Mouse (Mus musculus) bone marrow macrophage, adult 2 months (primary cell): Measurements from ENCODE around the gene Rabgap1. TPM values are rescaled to one million over a fixed set of nuclear protein-coding genes. Genes with fewer than 3 reads are reported as not detected.

Experiments used
- H3K27ac ChIP-seq: 2 replicates; pipeline ENCODE4 v1.5.1; 2012; ENCODE audit warnings: low read depth, low read length; ENCODE audit not compliant: insufficient read depth
- H3K4me1 ChIP-seq: 2 replicates; pipeline ENCODE4 v1.6.1; 2012; ENCODE audit warnings: low read length; ENCODE audit not compliant: control insufficient read depth, insufficient read depth
- H3K4me3 ChIP-seq: 2 replicates; pipeline ENCODE4 v1.5.1; 2012; ENCODE audit warnings: mild to moderate bottlenecking, low read length, moderate library complexity; ENCODE audit not compliant: insufficient read depth
- CTCF ChIP-seq: IDR thresholded peaks from 2 replicates; pipeline ENCODE4 v1.5.1; 2012; ENCODE audit warnings: low read depth, mild to moderate bottlenecking, low read length, moderate library complexity
- POLR2A ChIP-seq: IDR thresholded peaks from 2 replicates; pipeline ENCODE4 v1.6.1; 2012; ENCODE audit warnings: mild to moderate bottlenecking, low read depth, low read length, borderline replicate concordance
- polyA plus RNA-seq: library from polyadenylated mRNA; stranded (reverse); fragments of >200 nt; gene quantifications from 2 replicates; pipeline ENCODE4 v1.2.4, GENCODE M21; 2012; ENCODE audit not compliant: missing spikeins, insufficient read depth, insufficient read length

The Rabgap1 gene
- polyA plus RNA-seq, 1 experiment, result 34.3 TPM

GRCm38 (mm10) chr2:37511134-37511901, 68.2 kb downstream of the Rabgap1 start:
- no peak for TF ChIP-seq CTCF
- TF ChIP-seq POLR2A, result no peak
- H3K27ac ChIP-seq, result no peak overlapping the region
- H3K4me1 ChIP-seq, result no peaks in the 10 kb centered on the region
- no peak overlapping the region for H3K4me3 ChIP-seq

- no peaks in the 10 kb centered on the region for H3K4me1 ChIP-seq
- TF ChIP-seq POLR2A, result no peak
- TF ChIP-seq CTCF, result no peak
- H3K4me3 ChIP-seq, result no peak within 1 kb of the TSS
- H3K27ac ChIP-seq, result no peak within 1 kb of the TSS
These were observed 73.1 kb downstream of the Rabgap1 start, which contains the start of gene Gpr21 for GRCm38 (mm10) chr2:37516030-37516710. Gene Gpr21 (plus strand): TSS chr2:37516332.

- TF ChIP-seq CTCF (no peak), POLR2A (no peak)
- H3K27ac ChIP-seq, result no peak overlapping the region
- no peak overlapping the region for H3K4me3 ChIP-seq
- no peaks in the 10 kb centered on the region for H3K4me1 ChIP-seq
These were observed 73.9 kb downstream of the Rabgap1 start for GRCm38 (mm10) chr2:37516922-37517462.

GRCm38 (mm10) chr2:37518561-37519285, 75.6 kb downstream of the Rabgap1 start:
- TF ChIP-seq CTCF, result no peak
- no peak for TF ChIP-seq POLR2A
- no peak overlapping the region for H3K4me3 ChIP-seq
- H3K27ac ChIP-seq, result no peak overlapping the region
- H3K4me1 ChIP-seq, result no peaks in the 10 kb centered on the region

GRCm38 (mm10) chr2:37519286-37519640, 76.2 kb downstream of the Rabgap1 start:
- no peaks in the 10 kb centered on the region for H3K4me1 ChIP-seq
- TF ChIP-seq POLR2A, result no peak
- TF ChIP-seq CTCF, result no peak
- H3K27ac ChIP-seq, result no peak overlapping the region
- no peak overlapping the region for H3K4me3 ChIP-seq

- TF ChIP-seq POLR2A (no peak), CTCF (no peak)
- Histone ChIP-seq H3K4me1 (no peaks in the 10 kb centered on the region), H3K27ac (no peak overlapping the region), H3K4me3 (no peak overlapping the region)
These were observed 84.5 kb downstream of the Rabgap1 start for GRCm38 (mm10) chr2:37527587-37527986.

GRCm38 (mm10) chr2:37529397-37529796, 86.3 kb downstream of the Rabgap1 start:
- TF ChIP-seq POLR2A, result no peak
- no peaks in the 10 kb centered on the region for H3K4me1 ChIP-seq
- no peak overlapping the region for H3K27ac ChIP-seq
- no peak overlapping the region for H3K4me3 ChIP-seq

- H3K4me3 ChIP-seq, result no peak overlapping the region
- TF ChIP-seq POLR2A (no peak), CTCF (no peak)
- H3K4me1 ChIP-seq, result no peaks in the 10 kb centered on the region
- H3K27ac ChIP-seq, result no peak overlapping the region
These were observed 87.7 kb downstream of the Rabgap1 start for GRCm38 (mm10) chr2:37530766-37531165.

- Histone ChIP-seq H3K4me3 (no peak overlapping the region), H3K4me1 (no peaks in the 10 kb centered on the region), H3K27ac (no peak overlapping the region)
- TF ChIP-seq CTCF, result no peak
- TF ChIP-seq POLR2A, result no peak
These were observed 88.6 kb downstream of the Rabgap1 start for GRCm38 (mm10) chr2:37531639-37532038.
